In the genomic region with DNA sequence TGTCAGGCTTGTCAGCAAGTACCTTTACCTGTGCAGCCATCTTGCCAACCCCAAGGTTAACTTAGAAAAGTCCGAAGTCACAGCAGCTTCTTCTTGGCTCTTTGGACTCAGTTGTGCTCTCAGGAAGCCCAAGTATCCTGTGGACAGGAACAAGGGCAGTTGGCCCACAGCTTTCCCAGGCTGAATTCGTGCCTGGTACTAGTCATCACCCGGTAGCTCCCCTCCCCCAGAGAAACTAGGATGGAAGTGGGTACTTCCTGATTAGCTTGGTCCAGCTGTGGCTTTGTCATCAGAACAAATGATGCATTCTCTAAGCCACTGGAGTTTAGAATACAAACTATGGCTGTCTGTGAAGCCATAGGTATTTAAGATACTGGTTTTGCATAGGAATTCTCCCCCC, we compare ENCODE assay signal across 31 mouse cellular contexts.
"Had no signal": no experiment of that assay in that cellular context is flagged by ENCODE, and none has a peak within 500 bp of the region (broad histone marks: within the 10 kb centered on the region; RNA-seq: fewer than 3 reads in every experiment).

No protein-coding gene starts in this region.

- H3K4me2 ChIP-seq: limb, embryonic 12.5 days; limb, embryonic 13.5 days; limb, embryonic 15.5 days; liver, embryonic 11.5 days; liver, embryonic 12.5 days; liver, embryonic 13.5 days; liver, embryonic 15.5 days; lung, embryonic 14.5 days; lung, embryonic 15.5 days; midbrain, embryonic 11.5 days; midbrain, embryonic 12.5 days; midbrain, embryonic 13.5 days; midbrain, embryonic 15.5 days had no signal

- DNase-seq: left cerebral cortex, postnatal 4 days; liver; liver, embryonic 13.5 days; liver, postnatal 0 days; lung, adult 18-20 months; lung, adult 2 months; lung, embryonic 14.5 days; lung, postnatal 10 days; lung, postnatal 14 days; lung, postnatal 36 days; lung, postnatal 4 days; midbrain, embryonic 14.5 days had no signal

- H3K9me3 ChIP-seq: limb, embryonic 10.5 days; limb, embryonic 12.5 days; limb, embryonic 13.5 days; limb, embryonic 15.5 days; liver, embryonic 12.5 days; liver, embryonic 13.5 days; liver, embryonic 15.5 days; lung, embryonic 15.5 days; midbrain, embryonic 10.5 days; midbrain, embryonic 12.5 days; midbrain, embryonic 13.5 days; midbrain, embryonic 15.5 days had no signal

- H3K4me1 ChIP-seq: limb, embryonic 12.5 days; limb, embryonic 13.5 days; limb, embryonic 15.5 days; liver, embryonic 12.5 days; liver, embryonic 13.5 days; liver, embryonic 15.5 days; lung, embryonic 15.5 days; midbrain, embryonic 12.5 days; midbrain, embryonic 13.5 days; midbrain, embryonic 15.5 days had no signal

- H3K27me3 ChIP-seq: limb, embryonic 12.5 days; limb, embryonic 13.5 days; limb, embryonic 15.5 days; liver, embryonic 13.5 days; liver, embryonic 15.5 days; lung, embryonic 15.5 days; midbrain, embryonic 12.5 days; midbrain, embryonic 13.5 days; midbrain, embryonic 15.5 days had no signal

- H3K4me3 ChIP-seq: limb, embryonic 10.5 days; limb, embryonic 12.5 days; limb, embryonic 13.5 days; limb, embryonic 15.5 days; liver, embryonic 12.5 days; liver, embryonic 13.5 days; liver, embryonic 15.5 days; lung, embryonic 15.5 days; megakaryocyte, embryonic 14.5 days; midbrain, embryonic 10.5 days; midbrain, embryonic 12.5 days; midbrain, embryonic 13.5 days; midbrain, embryonic 15.5 days; myocyte had no signal

- ATAC-seq: liver, embryonic 12.5 days; liver, postnatal 0 days; lung, postnatal 0 days; midbrain, embryonic 13.5 days; midbrain, embryonic 15.5 days; midbrain, embryonic 16.5 days had no signal

- H3K27ac ChIP-seq: limb, embryonic 10.5 days; limb, embryonic 12.5 days; limb, embryonic 13.5 days; limb, embryonic 15.5 days; liver, embryonic 12.5 days; liver, embryonic 13.5 days; liver, embryonic 14.5 days; liver, embryonic 15.5 days; lung, embryonic 15.5 days; macrophage; midbrain, embryonic 10.5 days; midbrain, embryonic 12.5 days; midbrain, embryonic 13.5 days; midbrain, embryonic 15.5 days had no signal

- H3K36me3 ChIP-seq: limb, embryonic 10.5 days; limb, embryonic 12.5 days; limb, embryonic 13.5 days; limb, embryonic 15.5 days; liver, embryonic 12.5 days; liver, embryonic 13.5 days; liver, embryonic 15.5 days; lung, embryonic 15.5 days; midbrain, embryonic 10.5 days; midbrain, embryonic 12.5 days; midbrain, embryonic 13.5 days; midbrain, embryonic 15.5 days had no signal

- H3K9ac ChIP-seq: limb, embryonic 12.5 days; limb, embryonic 13.5 days; limb, embryonic 15.5 days; liver, embryonic 12.5 days; liver, embryonic 13.5 days; liver, embryonic 14.5 days; liver, embryonic 15.5 days; liver, postnatal 0 days; lung, embryonic 14.5 days; lung, embryonic 15.5 days; midbrain, embryonic 12.5 days; midbrain, embryonic 13.5 days; midbrain, embryonic 15.5 days had no signal
